Mouse (Mus musculus) limb, embryonic 10.5 days (tissue): ENCODE data around the gene Eipr1. TPM values are rescaled to one million over a fixed set of nuclear protein-coding genes. Genes with fewer than 3 reads are reported as not detected.
"Not testable (repeated sequence)": the region's sequence is repeated elsewhere in the genome, so short reads cannot be mapped to it uniquely, and the experiment has no call there.

Experiments
- DNase-seq: peaks from one replicate; pipeline ENCODE4 v3.0.0-alpha.2; 2017; ENCODE audit warnings: low spot score
- H3K27ac ChIP-seq: fragments of 300-500 bp; sonication (generic); 2 replicates; pipeline ENCODE4 v1.5.1; 2016; ENCODE audit warnings: mild to moderate bottlenecking
- H3K27me3 ChIP-seq: fragments of 300-500 bp; sonication (generic); 2 replicates; pipeline ENCODE4 v1.6.1; 2016; ENCODE audit warnings: low read depth, mild to moderate bottlenecking; ENCODE audit not compliant: poor library complexity, severe bottlenecking
- H3K36me3 ChIP-seq: fragments of 300-500 bp; sonication (generic); 2 replicates; pipeline ENCODE4 v1.6.1; 2016; ENCODE audit warnings: mild to moderate bottlenecking, moderate library complexity
- H3K4me1 ChIP-seq: fragments of 300-500 bp; sonication (generic); 2 replicates; pipeline ENCODE4 v1.6.1; 2016
- H3K4me3 ChIP-seq: fragments of 300-500 bp; sonication (generic); 2 replicates; pipeline ENCODE4 v1.5.1; 2016; ENCODE audit warnings: mild to moderate bottlenecking, moderate library complexity
- H3K9me3 ChIP-seq: fragments of 300-500 bp; sonication (generic); replicated peaks from 2 replicates; pipeline ENCODE4 v1.6.1; 2016; ENCODE audit warnings: mild to moderate bottlenecking
- WGBS: fragments of 180-500 bp; shearing (Covaris S2); methylation state at CpG from one replicate; pipeline ENCODE4 v1.1.7; 2016; 5-methylcytosine and 5-hydroxymethylcytosine counted together
- polyA plus RNA-seq: library from polyadenylated mRNA; unstranded; fragments of >200 nt; fragmentation: Nextera tagmentation; extraction: Ambion mirVana; gene quantifications from 2 replicates; pipeline ENCODE4 v1.2.1, GENCODE M21; 2016

The Eipr1 gene
- polyA plus RNA-seq, 1 experiment from 2014 or later: 41.2 TPM

GRCm38 (mm10) chr12:28733520-28734245 is 17.9 kb upstream of the Eipr1 start:
- H3K27ac ChIP-seq, H3K27me3 ChIP-seq, H3K4me3 ChIP-seq, H3K9me3 ChIP-seq, DNase-seq, H3K4me1 ChIP-seq: not testable (repeated sequence)
- peaks cover 65% of the 10 kb centered on the region for H3K36me3 ChIP-seq
- WGBS: 94% methylated on average over 6 of the region's 6 CpGs

- Histone ChIP-seq H3K9me3 (no peaks in the 10 kb centered on the region), H3K4me1 (no peaks in the 10 kb centered on the region), H3K4me3 (no peak overlapping the region), H3K27ac (no peak overlapping the region), H3K27me3 (no peaks in the 10 kb centered on the region), H3K36me3 (peaks cover 59% of the 10 kb centered on the region)
- WGBS: 92% methylated on average over 1 of the region's 1 CpGs
- no peak for DNase-seq
These were observed 17.3 kb upstream of the Eipr1 start for GRCm38 (mm10) chr12:28734271-28734670.

- H3K4me1 ChIP-seq: no peaks in the 10 kb centered on the region
- no peak overlapping the region for H3K27ac ChIP-seq
- no peak for DNase-seq
- no peaks in the 10 kb centered on the region for H3K27me3 ChIP-seq
- H3K36me3 ChIP-seq: peaks cover 52% of the 10 kb centered on the region
- WGBS: 94% methylated on average over 3 of the region's 3 CpGs
- H3K9me3 ChIP-seq: no peaks in the 10 kb centered on the region
- H3K4me3 ChIP-seq: no peak overlapping the region
These were observed 16.3 kb upstream of the Eipr1 start for GRCm38 (mm10) chr12:28735293-28735692.

GRCm38 (mm10) chr12:28743328-28743727 is 8.3 kb upstream of the Eipr1 start:
- no peaks in the 10 kb centered on the region for H3K9me3 ChIP-seq
- H3K4me1 ChIP-seq: no peaks in the 10 kb centered on the region
- H3K27me3 ChIP-seq: no peaks in the 10 kb centered on the region
- no peak overlapping the region for H3K27ac ChIP-seq
- 87% methylated on average over 3 of the region's 3 CpGs for WGBS
- no peak overlapping the region for H3K4me3 ChIP-seq
- H3K36me3 ChIP-seq: peaks cover 50% of the 10 kb centered on the region
- no peak for DNase-seq

- WGBS: 1% methylated on average over 41 of the region's 41 CpGs
- Histone ChIP-seq H3K4me1 (peaks cover 23% of the 10 kb centered on the region), H3K27me3 (no peaks in the 10 kb centered on the region), H3K9me3 (no peaks in the 10 kb centered on the region), H3K27ac (peak within 1 kb of the TSS; percentile 87), H3K4me3 (peak within 1 kb of the TSS; percentile 87), H3K36me3 (peaks cover 22% of the 10 kb centered on the region)
- peak; percentile 90 for DNase-seq
These were observed 1.5 kb upstream of the Eipr1 start, which contains the start of gene Trappc12 for GRCm38 (mm10) chr12:28750021-28750633. Trappc12 (minus strand) TSS chr12:28750472.

- H3K27ac ChIP-seq: no peak overlapping the region
- no peaks in the 10 kb centered on the region for H3K27me3 ChIP-seq
- DNase-seq: no peak
- H3K36me3 ChIP-seq: peaks cover 14% of the 10 kb centered on the region
- H3K9me3 ChIP-seq: no peaks in the 10 kb centered on the region
- WGBS: 97% methylated on average over 5 of the region's 5 CpGs
- peak overlapping the region; percentile 87; the same call in 1 of the 2 replicates for H3K4me3 ChIP-seq
- H3K4me1 ChIP-seq: peaks cover 23% of the 10 kb centered on the region
These were observed 727 bp upstream of the Eipr1 start for GRCm38 (mm10) chr12:28750876-28751275.

- 93% methylated on average over 4 of the region's 4 CpGs for WGBS
These were observed 4.4 kb downstream of the Eipr1 start for GRCm38 (mm10) chr12:28756019-28756418.

GRCm38 (mm10) chr12:28769953-28770352 is 18.4 kb downstream of the Eipr1 start:
- no peaks in the 10 kb centered on the region for H3K9me3 ChIP-seq
- no peak overlapping the region for H3K4me3 ChIP-seq
- DNase-seq: no peak
- no peaks in the 10 kb centered on the region for H3K4me1 ChIP-seq
- H3K36me3 ChIP-seq: peaks cover 3% of the 10 kb centered on the region; the same call in 1 of the 2 replicates
- no peaks in the 10 kb centered on the region for H3K27me3 ChIP-seq
- 96% methylated on average over 7 of the region's 7 CpGs for WGBS
- no peak overlapping the region for H3K27ac ChIP-seq

More at GRCm38 (mm10) chr12:28756019-28756418, 4.4 kb downstream of the Eipr1 start:
- no peaks in the 10 kb centered on the region for H3K9me3 ChIP-seq
- H3K27me3 ChIP-seq: no peaks in the 10 kb centered on the region
- H3K36me3 ChIP-seq: no peaks in the 10 kb centered on the region
- no peak overlapping the region for H3K27ac ChIP-seq
- H3K4me1 ChIP-seq: peaks cover 11% of the 10 kb centered on the region
- DNase-seq: no peak
- no peak overlapping the region for H3K4me3 ChIP-seq

- DNase-seq: no peak
- no peaks in the 10 kb centered on the region for H3K27me3 ChIP-seq
- WGBS: 79% methylated on average over 3 of the region's 3 CpGs
These were observed 22.2 kb downstream of the Eipr1 start for GRCm38 (mm10) chr12:28773815-28774214.

GRCm38 (mm10) chr12:28775120-28775519 is 23.5 kb downstream of the Eipr1 start:
- 64% methylated on average over 8 of the region's 8 CpGs for WGBS
- Histone ChIP-seq H3K4me1 (peaks cover 3% of the 10 kb centered on the region; the same call in 1 of the 2 replicates), H3K4me3 (no peak overlapping the region), H3K9me3 (no peaks in the 10 kb centered on the region), H3K27ac (no peak overlapping the region), H3K36me3 (no peaks in the 10 kb centered on the region), H3K27me3 (no peaks in the 10 kb centered on the region)
- DNase-seq: no peak

More at GRCm38 (mm10) chr12:28773815-28774214, 22.2 kb downstream of the Eipr1 start:
- H3K36me3 ChIP-seq: no peaks in the 10 kb centered on the region
- H3K9me3 ChIP-seq: no peaks in the 10 kb centered on the region
- H3K4me3 ChIP-seq: no peak overlapping the region
- no peak overlapping the region for H3K27ac ChIP-seq
- no peaks in the 10 kb centered on the region for H3K4me1 ChIP-seq

GRCm38 (mm10) chr12:28775627-28776026 is 24.0 kb downstream of the Eipr1 start:
- no peak overlapping the region for H3K27ac ChIP-seq
- H3K36me3 ChIP-seq: no peaks in the 10 kb centered on the region
- DNase-seq: no peak
- no peaks in the 10 kb centered on the region for H3K27me3 ChIP-seq
- H3K4me1 ChIP-seq: peaks cover 9% of the 10 kb centered on the region; the same call in 1 of the 2 replicates
- no peak overlapping the region for H3K4me3 ChIP-seq
- WGBS: 88% methylated on average over 6 of the region's 6 CpGs
- no peaks in the 10 kb centered on the region for H3K9me3 ChIP-seq

GRCm38 (mm10) chr12:28780180-28780579 is 28.6 kb downstream of the Eipr1 start:
- no peaks in the 10 kb centered on the region for H3K27me3 ChIP-seq
- DNase-seq: no peak
- 76% methylated on average over 7 of the region's 7 CpGs for WGBS
- H3K9me3 ChIP-seq: no peaks in the 10 kb centered on the region
- H3K4me3 ChIP-seq: no peak overlapping the region
- H3K4me1 ChIP-seq: peaks cover 40% of the 10 kb centered on the region
- no peaks in the 10 kb centered on the region for H3K36me3 ChIP-seq
- peak overlapping the region; percentile 36; the same call in 1 of the 2 replicates for H3K27ac ChIP-seq

- H3K36me3 ChIP-seq: no peaks in the 10 kb centered on the region
These were observed 31.0 kb downstream of the Eipr1 start for GRCm38 (mm10) chr12:28782637-28783036.

More at GRCm38 (mm10) chr12:28782637-28783036, 31.0 kb downstream of the Eipr1 start:
- no peak for DNase-seq
- Histone ChIP-seq H3K9me3 (no peaks in the 10 kb centered on the region), H3K4me1 (peaks cover 53% of the 10 kb centered on the region), H3K27ac (no peak overlapping the region), H3K27me3 (no peaks in the 10 kb centered on the region), H3K4me3 (no peak overlapping the region)
- 88% methylated on average over 3 of the region's 3 CpGs for WGBS
